Mouse (Mus musculus) MN1 (cell line): ENCODE results near the gene Ankrd60.

Experiments
- DNase-seq: peaks from one replicate; pipeline ENCODE4 v3.0.0-alpha.2; 2016; ENCODE audit warnings: low spot score

Gene Ankrd60

DNA sequence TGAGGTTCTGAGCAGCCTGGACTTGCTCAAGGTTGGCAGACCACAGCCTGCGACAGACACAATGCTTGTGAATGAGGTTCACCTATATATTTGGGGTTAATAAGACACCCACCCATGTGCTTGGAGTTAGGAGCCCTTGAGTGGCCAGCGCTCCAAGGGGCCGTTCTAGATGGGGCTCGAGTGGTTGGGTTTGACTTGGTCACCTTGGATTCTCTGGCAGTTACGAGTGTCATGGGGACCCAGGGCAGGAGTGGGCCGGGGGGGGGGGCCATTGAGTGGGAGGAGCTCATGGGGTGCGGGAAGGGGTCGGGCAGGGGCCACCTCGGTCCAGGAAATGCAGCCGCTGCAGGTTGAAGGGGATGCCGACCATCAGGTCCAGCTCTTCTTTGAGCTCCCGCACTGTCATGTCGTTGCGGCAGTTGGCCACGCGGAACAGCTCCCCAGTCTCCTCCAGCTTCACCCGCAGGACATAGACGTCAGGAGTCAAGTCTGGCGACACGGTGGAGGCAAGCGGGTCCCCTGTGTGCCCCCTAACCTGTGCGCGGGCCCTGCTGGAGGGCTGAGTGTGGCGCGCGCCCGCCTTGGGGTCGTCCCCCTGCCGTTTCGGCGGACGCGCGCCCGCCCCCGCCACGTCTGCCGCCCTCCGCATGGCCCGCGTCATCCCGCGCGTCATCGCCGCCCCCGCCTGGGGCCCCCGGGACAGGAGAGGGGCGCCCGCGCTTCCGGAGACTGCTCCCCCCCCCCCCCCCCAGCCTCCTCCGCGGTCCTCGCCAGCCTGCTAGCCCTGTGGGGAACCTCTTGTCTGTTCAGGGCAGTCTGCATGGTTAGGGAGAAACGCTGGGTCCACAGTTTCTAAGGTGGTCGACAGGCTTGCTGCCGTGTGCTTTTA lies at the start of gene Ankrd60:
Gene Ankrd60 (minus strand): TSS at position 697 of the 889 bp plus-strand sequence.
- DNase-seq, result no peak

GRCm38 (mm10) chr2:173625786-173626185 lies 47.6 kb upstream of the Ankrd60 start:
- no peak for DNase-seq

- no peak for DNase-seq
These were observed 46.5 kb upstream of the Ankrd60 start for GRCm38 (mm10) chr2:173624667-173625066.

- peak; percentile 50 for DNase-seq
These were observed 44.0 kb upstream of the Ankrd60 start for GRCm38 (mm10) chr2:173622173-173622601.

DNA sequence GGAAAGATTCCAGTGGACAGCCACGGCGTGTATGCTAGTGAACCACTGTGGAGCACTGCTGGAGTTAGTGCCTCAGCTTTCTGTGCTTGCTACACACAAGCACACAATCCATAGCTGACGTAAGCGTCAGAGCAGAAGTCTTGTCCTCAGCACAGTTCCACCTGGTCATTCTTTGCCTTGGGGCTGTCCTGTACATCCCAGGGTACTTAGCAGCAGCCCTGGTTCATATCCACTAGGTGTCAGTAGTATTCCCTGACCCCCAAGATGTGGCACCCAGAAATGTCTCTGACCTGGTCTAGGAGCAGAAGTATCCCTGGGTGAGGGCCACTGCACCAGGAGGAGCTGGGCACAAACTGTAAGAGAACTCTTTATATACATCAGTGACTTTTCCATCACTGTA lies 42.5 kb upstream of the Ankrd60 start:
- DNase-seq, result no peak

GRCm38 (mm10) chr2:173619132-173619531 lies 41.0 kb upstream of the Ankrd60 start:
- DNase-seq, result no peak

- DNase-seq, result no peak
These were observed 38.0 kb upstream of the Ankrd60 start for GRCm38 (mm10) chr2:173616156-173616555.

DNA sequence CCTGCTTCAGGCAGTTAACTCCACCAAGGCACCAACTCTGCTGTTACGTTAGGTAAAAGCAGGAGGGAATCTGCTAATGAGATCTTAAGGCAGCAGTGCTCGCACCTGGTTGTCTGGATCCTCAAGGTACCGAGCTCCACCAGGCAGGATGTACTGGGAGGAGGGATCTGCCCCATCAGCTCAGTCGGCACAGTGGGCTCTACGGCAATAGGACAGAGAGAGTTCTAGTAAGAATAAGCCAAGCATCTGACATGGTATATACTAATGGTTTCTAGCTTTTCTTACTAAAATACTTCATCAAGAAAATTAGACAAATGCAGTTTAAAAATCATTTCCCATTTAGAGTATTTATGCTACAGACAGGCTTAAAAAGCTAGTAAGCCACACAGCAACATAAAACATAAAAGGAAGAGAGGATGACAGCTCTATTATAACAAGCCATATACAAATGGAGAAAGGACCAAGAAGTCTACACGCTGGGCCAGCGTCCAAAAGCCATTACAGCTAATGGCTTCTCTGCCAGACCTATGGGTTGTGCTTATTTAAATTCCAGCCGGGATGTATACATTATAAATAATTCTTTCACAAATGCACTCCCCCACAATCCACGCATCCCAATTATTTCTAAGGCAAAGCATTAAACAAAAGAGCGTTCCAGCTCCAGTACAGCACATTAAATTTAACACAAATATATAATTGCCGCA lies 37.4 kb upstream of the Ankrd60 start:
- no peak for DNase-seq

GRCm38 (mm10) chr2:173608020-173608958 lies 30.1 kb upstream of the Ankrd60 start:
- peak; percentile 71 for DNase-seq

DNA sequence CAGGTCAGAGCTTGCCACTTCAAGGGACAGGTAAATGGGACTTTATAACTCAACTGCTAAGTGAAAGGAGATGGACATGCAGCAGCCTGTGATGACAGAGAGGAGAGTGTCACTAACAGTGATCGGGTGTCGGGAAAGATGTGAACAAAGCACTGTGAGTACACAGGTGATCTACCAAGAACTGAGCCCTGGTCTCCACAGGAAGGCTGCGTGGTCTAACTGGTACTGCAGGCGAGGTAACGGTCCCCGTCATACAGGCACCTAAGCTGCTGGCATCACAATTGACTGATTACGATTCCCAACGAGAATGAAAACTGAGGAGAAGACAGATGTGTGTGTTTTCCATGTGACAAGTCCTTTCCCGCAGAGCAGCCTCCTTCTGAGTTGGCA lies 28.2 kb upstream of the Ankrd60 start:
- DNase-seq, result no peak

DNA sequence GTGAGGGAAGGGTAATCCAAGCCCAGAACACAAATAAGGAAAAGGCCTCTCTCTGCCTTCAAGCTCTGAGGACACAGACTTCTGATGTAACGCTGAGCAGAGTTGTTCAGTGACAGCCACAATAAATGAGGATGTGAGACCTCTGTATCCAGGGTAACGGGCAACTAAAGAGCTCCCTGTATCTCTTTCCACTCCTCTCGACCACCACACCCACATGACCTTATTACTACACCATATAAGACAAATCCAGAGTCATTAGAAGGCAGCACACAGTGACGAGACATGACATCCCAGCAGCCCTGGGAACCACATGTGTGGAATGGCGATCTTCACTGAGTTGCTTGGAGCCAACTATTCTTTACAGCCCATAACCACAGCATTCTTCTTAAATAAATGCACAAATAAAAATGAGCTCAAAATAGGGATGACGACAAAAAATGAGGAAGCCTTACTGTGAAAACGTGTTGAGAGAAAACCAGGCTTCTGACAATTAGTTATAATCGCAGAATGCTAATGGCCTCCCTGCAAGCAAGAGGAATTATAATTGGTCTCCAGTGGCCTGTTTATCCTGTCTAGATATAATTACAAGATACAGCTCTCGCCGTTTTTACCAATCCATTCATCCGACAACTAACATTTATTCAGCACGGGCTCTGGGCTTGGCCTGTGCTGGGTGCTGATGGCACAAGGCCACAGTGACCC lies 27.7 kb upstream of the Ankrd60 start:
- DNase-seq, result peak; percentile 43

GRCm38 (mm10) chr2:173601861-173602260 lies 23.7 kb upstream of the Ankrd60 start:
- DNase-seq, result no peak

- DNase-seq, result no peak
These were observed 17.2 kb upstream of the Ankrd60 start for GRCm38 (mm10) chr2:173595374-173595781.

DNA sequence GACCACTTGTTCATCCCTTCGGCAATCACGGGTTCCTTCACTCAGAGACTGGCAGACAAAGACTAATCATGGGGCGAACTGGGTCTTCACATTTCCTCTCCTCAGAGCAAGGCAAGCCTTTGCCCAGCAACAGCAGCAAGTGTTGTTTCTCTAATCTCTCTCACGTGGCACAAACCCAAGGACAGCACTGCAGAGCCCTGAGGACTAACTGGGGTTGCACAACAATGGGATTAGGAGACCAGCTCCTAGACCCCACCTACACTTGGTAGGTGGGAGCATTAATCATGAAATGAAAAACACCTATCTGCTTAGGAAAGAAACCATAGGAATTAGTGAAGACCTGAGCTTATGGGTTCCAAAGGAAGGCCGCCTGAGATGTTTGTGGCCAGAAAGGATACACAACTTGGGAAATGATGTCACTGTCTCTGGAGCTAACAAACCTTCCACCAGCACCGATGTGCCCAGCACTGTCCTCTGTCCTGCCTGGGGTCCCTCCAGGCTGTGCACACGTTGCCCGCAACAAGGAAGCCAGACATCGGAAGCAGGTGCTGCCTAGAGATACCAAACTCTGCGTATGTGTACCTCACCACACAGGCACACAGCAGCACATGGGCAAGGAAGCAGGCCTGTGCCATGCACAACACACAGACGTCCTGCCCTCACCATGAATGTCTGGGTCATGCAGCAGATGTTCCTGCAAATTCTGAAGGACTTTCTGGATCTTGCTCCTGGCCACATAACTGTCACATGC lies 16.3 kb upstream of the Ankrd60 start:
- DNase-seq, result no peak

DNA sequence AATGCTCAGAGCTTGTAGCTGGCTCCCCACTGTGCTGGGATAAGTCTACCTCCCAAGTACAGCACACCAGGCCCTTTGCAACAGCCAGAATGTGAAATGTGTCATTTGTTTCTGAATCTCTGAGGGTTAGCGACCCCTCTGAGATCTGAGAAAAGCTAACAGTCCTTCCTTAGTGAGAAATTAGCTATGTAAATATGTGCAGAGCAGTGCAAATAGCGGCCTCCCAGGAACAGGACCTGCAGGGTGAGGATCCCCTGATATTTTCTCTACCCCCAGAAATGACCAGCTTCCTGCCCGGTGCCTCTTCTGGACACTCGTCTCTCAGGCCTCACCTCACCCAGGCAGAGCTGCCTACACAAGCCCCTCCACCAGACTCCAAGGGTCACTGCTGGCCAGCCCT lies 15.7 kb upstream of the Ankrd60 start:
- DNase-seq, result no peak

DNA sequence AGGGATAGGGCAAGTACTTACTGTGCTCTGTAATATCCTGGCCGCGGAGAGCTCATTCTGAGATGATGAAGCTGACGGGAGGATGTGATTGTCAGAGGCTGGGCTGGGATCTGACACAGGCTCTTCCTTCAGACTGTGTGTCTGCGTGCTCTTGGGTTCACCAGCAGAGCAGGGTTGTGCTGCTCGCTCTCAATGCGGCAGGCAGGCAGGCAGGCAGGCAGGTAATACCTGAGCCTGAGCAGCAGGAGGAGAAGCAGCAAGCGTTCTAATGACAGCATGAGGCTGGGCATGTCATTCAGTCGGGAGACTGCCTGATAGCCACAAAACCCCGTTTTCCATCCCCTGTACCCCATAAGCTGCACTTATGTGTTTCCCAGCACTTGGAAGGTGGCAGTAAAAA lies 14.6 kb upstream of the Ankrd60 start:
- DNase-seq, result no peak

- DNase-seq, result no peak
These were observed 9.2 kb upstream of the Ankrd60 start for GRCm38 (mm10) chr2:173587411-173587810.

GRCm38 (mm10) chr2:173586118-173586968 lies 8.2 kb upstream of the Ankrd60 start:
- no peak for DNase-seq

DNA sequence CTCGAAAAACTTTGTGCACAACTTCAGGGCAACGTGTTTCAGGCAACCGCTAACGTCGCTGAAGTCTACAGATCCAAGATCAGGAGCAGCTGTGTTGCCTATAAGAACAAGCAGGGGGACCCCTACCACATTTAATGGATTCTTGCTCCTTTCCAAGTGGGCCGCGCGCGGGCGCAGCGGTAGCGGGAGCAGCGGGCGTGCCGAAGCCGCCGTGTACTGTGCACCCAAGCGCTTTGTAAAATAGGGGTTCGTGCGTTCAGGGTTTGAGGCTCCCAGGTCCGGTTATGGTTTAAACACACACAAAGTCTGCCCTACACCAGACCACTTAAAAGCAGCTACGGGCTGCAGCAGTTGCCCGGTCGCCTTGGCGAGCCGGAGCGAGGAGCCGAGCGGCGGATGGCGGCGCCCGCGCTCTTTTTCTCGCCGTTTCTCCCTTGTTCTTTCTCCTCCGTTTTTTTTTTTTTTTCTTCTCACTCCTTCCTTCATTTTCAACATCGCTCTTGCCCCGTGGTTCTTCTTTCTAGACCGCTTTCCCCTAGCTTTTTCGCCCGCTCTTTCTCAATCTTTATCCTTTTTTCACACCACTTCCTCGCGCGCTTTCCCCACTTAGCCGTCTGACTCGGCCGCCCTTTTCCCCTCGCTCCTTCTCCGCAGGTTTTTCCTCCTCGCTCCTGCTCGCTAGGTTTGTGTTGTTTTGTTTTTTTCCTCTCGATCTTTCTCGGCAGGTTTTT lies 7.4 kb upstream of the Ankrd60 start:
- DNase-seq, result no peak
